Mouse (Mus musculus): ENCODE measurements around the gene Zfp14. TPM values are rescaled to one million over a fixed set of nuclear protein-coding genes. Genes with fewer than 3 reads are reported as not detected.

Zfp14 gene
- polyA plus RNA-seq, 1 experiment from 2014 or later = 0.31 TPM

DNA sequence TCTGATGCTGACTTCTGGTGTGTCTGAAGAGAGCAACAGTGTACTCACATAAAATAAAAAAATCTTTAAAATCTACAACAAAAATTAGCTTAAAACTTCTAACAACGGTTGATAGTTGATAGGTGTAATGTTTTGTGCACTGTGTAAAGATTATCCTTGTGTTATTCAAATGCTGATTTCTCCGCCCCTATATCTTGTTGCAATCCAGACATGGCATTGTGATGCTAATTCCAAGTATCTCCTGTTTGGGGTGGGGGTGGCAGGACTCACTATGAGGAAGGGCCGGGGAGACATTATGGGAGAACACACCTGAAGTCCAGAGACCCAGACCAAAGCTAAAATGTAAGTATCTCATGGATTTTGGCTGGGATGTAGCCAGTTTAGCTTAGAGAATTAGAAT is 19.8 kb downstream of the Zfp14 start:
- WGBS (ENCODE audit: insufficient replicate concordance) = 82% methylated on average over 3 of the region's 3 CpGs
- Histone ChIP-seq H3K36me3 (replicated peaks; ENCODE audit: insufficient read depth, low read length) (no peaks in the 10 kb centered on the region; the same call in 1 of the 2 replicates), H3K9me3 (ENCODE audit: low read length) (no peaks in the 10 kb centered on the region), H3K4me2 (ENCODE audit: low read depth, low read length) (no peak overlapping the region), H3K9ac (replicated peaks) (no peak overlapping the region), H3K27ac (ENCODE audit: low read depth) (no peak overlapping the region), H3K27me3 (ENCODE audit: insufficient read depth, low read length) (no peaks in the 10 kb centered on the region), H3K4me1 (ENCODE audit: insufficient read depth) (0 out of 2 replicates have a peak, but pooled peaks cover 4% of the 10 kb centered on the region), H3K4me3 (ENCODE audit: low read depth, low read length) (no peak overlapping the region)
- no peak for ATAC-seq
- no peak for TF ChIP-seq EP300 (IDR thresholded peaks at IDR 0.05; ENCODE audit: low read depth)
- no peak for TF ChIP-seq CTCF (IDR thresholded peaks at IDR 0.05; ENCODE audit: low read depth)
- DNase-seq = no peak

DNA sequence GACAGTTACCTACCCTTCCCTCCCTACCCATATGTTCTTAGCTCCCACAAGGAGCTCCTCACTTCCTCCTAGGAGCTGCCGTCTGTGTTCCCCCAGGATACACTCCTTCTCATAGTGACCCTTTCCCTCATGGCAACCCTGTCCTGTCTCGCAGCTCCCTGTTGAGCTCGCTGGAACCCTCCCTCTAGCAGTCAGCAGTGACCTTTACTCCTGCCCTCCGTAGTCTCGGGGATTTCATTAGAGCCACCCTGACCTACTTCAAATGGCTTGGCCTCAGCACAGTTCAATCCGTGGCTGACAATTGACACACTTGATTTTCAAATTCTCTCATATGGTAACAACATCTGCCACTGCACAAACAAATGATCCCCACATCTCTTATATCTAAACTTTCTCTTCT is 20.5 kb downstream of the Zfp14 start:
- H3K9ac ChIP-seq (replicated peaks) = no peak overlapping the region; the same call in 1 of the 2 replicates
- H3K9me3 ChIP-seq (ENCODE audit: low read length) = no peaks in the 10 kb centered on the region
- TF ChIP-seq CTCF (IDR thresholded peaks at IDR 0.05; ENCODE audit: low read depth) (no peak), EP300 (IDR thresholded peaks at IDR 0.05; ENCODE audit: low read depth) (no peak)
- H3K4me1 ChIP-seq (ENCODE audit: insufficient read depth) = 0 out of 2 replicates have a peak, but pooled peaks cover 4% of the 10 kb centered on the region
- H3K27me3 ChIP-seq (ENCODE audit: insufficient read depth, low read length) = no peaks in the 10 kb centered on the region
- ATAC-seq (peak; percentile 64; the same call in 1 of the 2 replicates), DNase-seq (no peak)
- H3K27ac ChIP-seq (ENCODE audit: low read depth) = no peak overlapping the region
- peaks cover 3% of the 10 kb centered on the region; the same call in 1 of the 2 replicates for H3K36me3 ChIP-seq (replicated peaks; ENCODE audit: insufficient read depth, low read length)
- 32% methylated on average over 6 of the region's 6 CpGs for WGBS (ENCODE audit: insufficient replicate concordance)
- H3K4me2 ChIP-seq (ENCODE audit: low read depth, low read length) = no peak overlapping the region
- H3K4me3 ChIP-seq (ENCODE audit: low read depth, low read length) = no peak overlapping the region

DNA sequence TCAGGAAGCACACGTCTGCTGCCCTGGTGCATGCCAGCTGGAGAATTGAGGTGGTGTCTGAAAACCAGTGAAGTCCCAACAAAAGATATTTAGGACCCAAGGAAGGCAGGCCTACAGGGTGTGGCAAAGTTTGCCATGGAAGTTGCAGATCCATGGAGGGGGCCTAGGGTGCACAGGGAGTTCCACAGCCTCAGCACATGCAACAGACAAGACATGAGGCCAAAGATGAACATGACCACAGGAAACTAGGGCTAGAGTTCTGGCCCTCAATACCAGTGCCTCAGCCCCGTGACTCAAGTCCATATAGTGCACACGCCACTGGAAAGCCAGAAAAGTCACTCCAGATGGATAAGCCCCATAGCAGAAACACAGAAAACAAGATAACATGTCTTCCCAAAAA is 22.6 kb downstream of the Zfp14 start:
- Histone ChIP-seq H3K4me2 (ENCODE audit: low read depth, low read length) (no peak overlapping the region), H3K27ac (ENCODE audit: low read depth) (no peak overlapping the region), H3K27me3 (ENCODE audit: insufficient read depth, low read length) (no peaks in the 10 kb centered on the region), H3K36me3 (replicated peaks; ENCODE audit: insufficient read depth, low read length) (peaks cover 19% of the 10 kb centered on the region), H3K4me3 (ENCODE audit: low read depth, low read length) (no peak overlapping the region), H3K4me1 (ENCODE audit: insufficient read depth) (0 out of 2 replicates have a peak, but pooled peaks cover 4% of the 10 kb centered on the region), H3K9me3 (ENCODE audit: low read length) (no peaks in the 10 kb centered on the region), H3K9ac (replicated peaks) (no peak overlapping the region)
- no peak for ATAC-seq
- no peak for TF ChIP-seq CTCF (IDR thresholded peaks at IDR 0.05; ENCODE audit: low read depth)
- no peak for TF ChIP-seq EP300 (IDR thresholded peaks at IDR 0.05; ENCODE audit: low read depth)
- DNase-seq = no peak
- WGBS (ENCODE audit: insufficient replicate concordance) = 79% methylated on average over 3 of the region's 3 CpGs

DNA sequence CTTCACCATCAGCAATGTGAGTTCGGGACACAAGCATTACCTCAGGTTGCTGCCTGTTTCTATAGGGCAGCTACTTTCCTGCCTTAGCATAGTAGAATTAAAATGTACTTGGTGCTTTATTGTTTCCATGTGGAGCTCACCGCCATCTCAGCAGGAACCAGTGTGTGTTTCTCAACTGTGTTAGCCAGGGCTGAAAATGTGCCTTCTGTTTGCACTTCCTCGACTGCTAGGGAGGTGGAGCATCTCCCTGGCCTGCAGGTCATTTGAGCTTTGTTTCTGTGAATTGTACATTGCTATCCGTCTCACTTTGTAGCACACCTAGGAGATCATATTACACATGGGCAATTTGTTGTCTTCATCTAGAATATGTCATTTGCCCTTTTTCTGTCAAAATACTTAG is 23.8 kb downstream of the Zfp14 start:
- H3K27me3 ChIP-seq (ENCODE audit: insufficient read depth, low read length) = no peaks in the 10 kb centered on the region
- TF ChIP-seq CTCF (IDR thresholded peaks at IDR 0.05; ENCODE audit: low read depth) = no peak
- no peak for TF ChIP-seq EP300 (IDR thresholded peaks at IDR 0.05; ENCODE audit: low read depth)
- ATAC-seq (no peak), DNase-seq (no peak)
- no peak overlapping the region for H3K4me3 ChIP-seq (ENCODE audit: low read depth, low read length)
- H3K9me3 ChIP-seq (ENCODE audit: low read length) = no peaks in the 10 kb centered on the region
- H3K9ac ChIP-seq (replicated peaks) = no peak overlapping the region
- no peak overlapping the region for H3K27ac ChIP-seq (ENCODE audit: low read depth)
- H3K4me1 ChIP-seq (ENCODE audit: insufficient read depth) = 0 out of 2 replicates have a peak, but pooled peaks cover 4% of the 10 kb centered on the region
- WGBS (ENCODE audit: insufficient replicate concordance) = 63% methylated on average over 4 of the region's 4 CpGs
- peaks cover 31% of the 10 kb centered on the region for H3K36me3 ChIP-seq (replicated peaks; ENCODE audit: insufficient read depth, low read length)
- H3K4me2 ChIP-seq (ENCODE audit: low read depth, low read length) = no peak overlapping the region

DNA sequence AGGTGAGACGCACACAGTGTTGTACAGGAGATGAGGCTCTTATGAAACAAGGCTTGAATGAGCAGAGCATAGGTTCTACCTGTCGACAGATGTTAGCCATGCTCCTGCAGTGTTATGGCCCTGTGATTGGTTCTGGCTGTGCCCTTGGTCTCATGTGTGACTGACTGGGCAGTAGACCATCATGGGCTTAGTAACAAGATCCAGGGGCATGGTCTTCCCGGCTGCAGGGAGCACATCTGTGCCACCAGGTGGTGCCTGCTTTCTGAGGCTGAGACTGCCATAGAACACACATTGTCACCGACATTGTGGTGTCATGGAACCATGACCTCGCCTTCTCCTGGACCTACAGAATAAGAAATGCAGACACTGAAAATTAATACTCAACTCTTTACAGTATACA is 25.8 kb downstream of the Zfp14 start:
- Histone ChIP-seq H3K27ac (ENCODE audit: low read depth) (no peak overlapping the region), H3K9ac (replicated peaks) (no peak overlapping the region), H3K4me2 (ENCODE audit: low read depth, low read length) (no peak overlapping the region), H3K27me3 (ENCODE audit: insufficient read depth, low read length) (no peaks in the 10 kb centered on the region), H3K4me3 (ENCODE audit: low read depth, low read length) (no peak overlapping the region), H3K36me3 (replicated peaks; ENCODE audit: insufficient read depth, low read length) (peaks cover 38% of the 10 kb centered on the region), H3K9me3 (ENCODE audit: low read length) (no peaks in the 10 kb centered on the region), H3K4me1 (ENCODE audit: insufficient read depth) (0 out of 2 replicates have a peak, but pooled peaks cover under 1% of the 10 kb centered on the region)
- DNase-seq (no peak), ATAC-seq (no peak)
- 80% methylated on average over 5 of the region's 5 CpGs for WGBS (ENCODE audit: insufficient replicate concordance)
- TF ChIP-seq CTCF (IDR thresholded peaks at IDR 0.05; ENCODE audit: low read depth) (peak; percentile 33; the same call in 1 of the 2 replicates), EP300 (IDR thresholded peaks at IDR 0.05; ENCODE audit: low read depth) (no peak)

DNA sequence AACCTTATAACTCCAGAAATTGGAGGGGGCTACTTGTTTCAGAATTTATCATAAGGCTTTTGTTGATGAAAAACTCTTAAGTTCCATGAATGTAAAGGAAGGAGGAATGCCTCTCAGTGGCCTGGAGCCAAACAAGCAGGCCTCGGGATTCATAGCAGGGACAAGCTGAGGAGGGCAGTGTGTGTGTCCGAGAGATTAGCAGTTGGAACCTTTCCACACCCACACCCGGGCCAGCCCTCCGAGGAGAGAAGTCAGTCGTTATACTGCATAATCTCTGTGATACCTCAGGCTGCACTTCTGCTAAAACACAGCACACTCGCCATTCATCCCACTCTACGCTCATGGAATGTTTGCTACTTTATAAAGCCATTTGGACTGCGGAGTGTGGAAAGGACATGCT is 27.4 kb downstream of the Zfp14 start:
- no peaks in the 10 kb centered on the region for H3K27me3 ChIP-seq (ENCODE audit: insufficient read depth, low read length)
- H3K4me1 ChIP-seq (ENCODE audit: insufficient read depth) = no peaks in the 10 kb centered on the region
- H3K9me3 ChIP-seq (ENCODE audit: low read length) = no peaks in the 10 kb centered on the region
- H3K4me3 ChIP-seq (ENCODE audit: low read depth, low read length) = no peak overlapping the region
- peaks cover 38% of the 10 kb centered on the region for H3K36me3 ChIP-seq (replicated peaks; ENCODE audit: insufficient read depth, low read length)
- H3K9ac ChIP-seq (replicated peaks) = no peak overlapping the region
- ATAC-seq (no peak), DNase-seq (no peak)
- no peak overlapping the region for H3K27ac ChIP-seq (ENCODE audit: low read depth)
- TF ChIP-seq CTCF (IDR thresholded peaks at IDR 0.05; ENCODE audit: low read depth) = no peak
- TF ChIP-seq EP300 (IDR thresholded peaks at IDR 0.05; ENCODE audit: low read depth) = no peak
- no peak overlapping the region for H3K4me2 ChIP-seq (ENCODE audit: low read depth, low read length)
- 69% methylated on average over 8 of the region's 8 CpGs for WGBS (ENCODE audit: insufficient replicate concordance)

DNA sequence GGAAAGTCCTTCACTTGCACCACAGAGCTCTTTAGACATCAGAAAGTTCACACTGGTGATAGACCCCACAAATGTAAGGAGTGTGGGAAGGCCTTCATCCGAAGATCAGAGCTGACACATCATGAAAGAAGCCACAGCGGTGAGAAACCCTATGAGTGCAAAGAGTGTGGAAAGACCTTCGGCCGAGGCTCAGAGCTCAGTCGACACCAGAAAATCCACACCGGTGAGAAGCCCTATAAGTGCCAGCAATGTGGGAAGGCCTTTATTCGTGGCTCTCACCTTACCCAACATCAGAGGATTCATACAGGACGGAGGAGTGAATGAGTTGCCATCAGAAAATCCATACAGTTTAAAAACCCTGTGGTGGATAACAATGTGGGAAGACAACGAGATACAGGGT is 27.9 kb downstream of the Zfp14 start:
- H3K36me3 ChIP-seq (replicated peaks; ENCODE audit: insufficient read depth, low read length) = peaks cover 38% of the 10 kb centered on the region
- no peaks in the 10 kb centered on the region for H3K4me1 ChIP-seq (ENCODE audit: insufficient read depth)
- H3K27me3 ChIP-seq (ENCODE audit: insufficient read depth, low read length) = no peaks in the 10 kb centered on the region
- H3K4me3 ChIP-seq (ENCODE audit: low read depth, low read length) = no peak overlapping the region
- H3K4me2 ChIP-seq (ENCODE audit: low read depth, low read length) = no peak overlapping the region
- H3K9me3 ChIP-seq (ENCODE audit: low read length) = no peaks in the 10 kb centered on the region
- TF ChIP-seq EP300 (IDR thresholded peaks at IDR 0.05; ENCODE audit: low read depth) (no peak), CTCF (IDR thresholded peaks at IDR 0.05; ENCODE audit: low read depth) (no peak)
- 85% methylated on average over 9 of the region's 9 CpGs for WGBS (ENCODE audit: insufficient replicate concordance)
- DNase-seq = no peak
- H3K27ac ChIP-seq (ENCODE audit: low read depth) = no peak overlapping the region
- no peak for ATAC-seq
- no peak overlapping the region for H3K9ac ChIP-seq (replicated peaks)

Measured in liver, postnatal 0 days (tissue).